Mouse (Mus musculus) cerebellum, postnatal 25 days (tissue): ENCODE measurements around the gene Yipf2.
A peak's percentile ranks its signal among the peaks of the same experiment; 100 is the strongest.
"Not testable (repeated sequence)": the region's sequence is repeated elsewhere in the genome, so short reads cannot be mapped to it uniquely, and the experiment has no call there.

Experiments
- DNase-seq, 2 experiments: peaks; one replicate each; pipeline ENCODE4 v3.0.0; 2021; ENCODE audit warnings: mixed read lengths in 2 of 2

Yipf2 gene

DNA sequence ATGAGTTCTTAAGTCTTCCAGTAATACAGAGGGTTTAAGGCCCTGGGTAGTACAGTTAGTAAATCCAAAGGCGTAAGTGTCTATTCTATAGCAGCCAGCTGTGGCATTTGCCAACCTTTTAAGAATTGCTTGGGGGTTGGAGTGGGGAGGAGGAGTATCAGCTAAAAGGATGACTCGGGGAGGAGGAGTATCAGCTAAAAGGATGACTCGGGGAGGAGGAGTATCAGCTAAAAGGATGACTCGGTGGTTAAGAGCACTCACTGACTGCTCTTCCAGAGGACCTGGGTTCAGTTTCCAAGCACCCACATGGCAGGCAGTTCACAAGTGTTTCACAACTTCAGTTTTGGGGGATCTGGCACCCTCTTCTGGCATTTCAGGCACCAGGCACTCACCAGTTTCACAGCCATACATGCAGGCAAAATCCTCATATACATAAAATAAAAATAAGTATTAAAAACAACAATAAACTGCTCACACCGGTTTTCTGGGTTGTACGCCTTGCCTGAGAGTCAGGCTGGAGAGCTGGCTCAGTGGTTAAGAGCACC is 37.4 kb downstream of the Yipf2 start:
- no peak for DNase-seq

DNA sequence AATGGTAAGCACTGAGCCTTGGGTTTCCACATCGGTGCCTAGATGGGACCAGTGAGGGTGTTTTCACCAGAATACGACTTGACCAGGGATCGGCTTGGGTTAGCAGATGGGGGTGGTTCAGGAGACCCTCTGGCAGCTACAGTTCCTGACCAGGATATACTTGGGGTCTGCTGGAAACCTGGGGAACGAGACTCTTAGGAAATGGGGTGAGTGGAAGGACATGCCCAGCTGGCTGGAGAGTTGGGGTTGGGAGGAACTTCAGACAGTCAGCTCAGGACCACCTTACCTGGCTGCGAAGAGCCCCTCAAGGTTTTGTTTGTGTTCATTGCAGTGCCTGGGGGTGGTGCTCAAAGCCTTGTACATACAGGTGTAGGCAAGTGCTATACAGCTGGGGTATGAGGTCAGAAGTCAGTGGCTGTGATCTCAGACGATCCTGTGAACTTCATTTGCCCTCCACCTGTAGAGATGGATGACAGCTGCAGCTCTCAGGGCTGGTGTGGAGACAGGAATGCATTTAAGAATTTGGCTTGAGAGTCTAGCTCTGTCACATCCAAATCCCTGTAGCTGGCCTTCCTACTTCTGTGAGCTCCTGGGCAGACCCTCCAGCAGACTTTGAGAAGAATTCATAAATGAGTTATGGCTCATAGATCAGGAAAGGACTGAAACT is 38.9 kb downstream of the Yipf2 start:
- no peak for DNase-seq

GRCm38 (mm10) chr9:21551049-21551448 is 41.6 kb downstream of the Yipf2 start:
- peak in 1 of 2 experiments; percentile 31 for DNase-seq

- DNase-seq = peak in 1 of 2 experiments; percentile 56
Observed at GRCm38 (mm10) chr9:21547075-21547941, 45.3 kb downstream of the Yipf2 start.

DNA sequence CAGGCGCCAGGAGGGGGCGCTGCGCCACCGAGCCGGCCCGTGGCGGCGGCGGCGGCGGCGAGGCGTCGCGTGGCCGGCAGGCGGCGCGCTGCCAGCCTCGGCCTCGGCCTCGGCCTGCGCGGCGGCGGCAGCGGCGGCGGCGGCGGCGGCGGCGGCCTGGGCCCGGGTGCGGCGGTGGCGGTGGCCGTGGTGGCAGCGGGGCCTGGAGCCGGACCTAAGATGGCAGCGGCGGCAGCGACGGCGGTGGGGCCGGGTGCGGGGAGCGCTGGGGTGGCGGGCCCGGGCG is 45.9 kb downstream of the Yipf2 start, which contains the start of gene Carm1:
Gene Carm1, plus strand, starts transcription at position 106 of the 286 bp plus-strand sequence.
- DNase-seq = no peak

DNA sequence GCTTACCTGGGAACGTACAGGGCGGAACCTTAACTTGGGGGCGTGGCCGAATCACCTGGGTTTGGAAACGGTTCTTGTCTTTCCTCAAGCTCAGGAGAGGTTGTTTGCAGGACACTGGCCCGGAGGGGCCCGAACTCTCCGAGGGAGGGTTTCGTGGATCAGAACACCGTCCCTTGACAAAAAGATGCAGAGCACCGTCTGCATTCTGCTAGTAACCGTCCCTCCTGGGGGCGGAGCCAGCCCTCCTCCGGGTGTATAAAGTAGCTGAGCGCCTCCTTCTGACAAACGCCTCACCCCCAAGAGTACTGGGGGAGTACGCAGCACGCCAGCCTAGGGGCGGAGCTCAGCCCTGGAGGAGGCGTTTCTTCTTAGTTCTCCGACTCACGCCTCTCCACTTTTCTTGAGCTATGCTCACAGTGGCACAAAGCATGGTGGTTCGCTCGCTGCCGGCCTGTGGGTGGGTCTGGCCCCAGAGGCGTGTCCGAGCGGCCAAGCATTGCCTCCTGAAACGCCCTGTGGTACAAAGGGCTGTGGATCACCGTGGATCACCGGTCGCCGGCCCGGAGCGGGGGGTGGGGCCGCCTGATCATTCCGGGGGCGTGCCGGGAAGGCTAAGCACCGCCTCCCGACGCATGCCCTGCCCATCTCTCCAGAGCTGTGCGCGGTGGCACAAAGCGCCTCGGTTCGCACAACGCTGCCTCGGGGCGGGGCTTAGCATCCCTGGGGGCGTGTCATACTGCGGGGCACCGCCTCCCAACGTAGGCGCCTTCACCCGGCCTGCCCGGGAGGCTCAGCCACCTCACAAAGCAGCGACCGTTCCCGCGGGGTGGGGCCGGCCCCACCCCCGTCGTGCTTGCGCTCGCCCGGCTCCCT is 46.5 kb downstream of the Yipf2 start:
- peak; percentile 100 for DNase-seq

- DNase-seq = no peak
Observed at GRCm38 (mm10) chr9:21545351-21545915, 47.2 kb downstream of the Yipf2 start.

- DNase-seq = not testable (repeated sequence)
Observed at GRCm38 (mm10) chr9:21542001-21542400, 50.6 kb downstream of the Yipf2 start.

DNA sequence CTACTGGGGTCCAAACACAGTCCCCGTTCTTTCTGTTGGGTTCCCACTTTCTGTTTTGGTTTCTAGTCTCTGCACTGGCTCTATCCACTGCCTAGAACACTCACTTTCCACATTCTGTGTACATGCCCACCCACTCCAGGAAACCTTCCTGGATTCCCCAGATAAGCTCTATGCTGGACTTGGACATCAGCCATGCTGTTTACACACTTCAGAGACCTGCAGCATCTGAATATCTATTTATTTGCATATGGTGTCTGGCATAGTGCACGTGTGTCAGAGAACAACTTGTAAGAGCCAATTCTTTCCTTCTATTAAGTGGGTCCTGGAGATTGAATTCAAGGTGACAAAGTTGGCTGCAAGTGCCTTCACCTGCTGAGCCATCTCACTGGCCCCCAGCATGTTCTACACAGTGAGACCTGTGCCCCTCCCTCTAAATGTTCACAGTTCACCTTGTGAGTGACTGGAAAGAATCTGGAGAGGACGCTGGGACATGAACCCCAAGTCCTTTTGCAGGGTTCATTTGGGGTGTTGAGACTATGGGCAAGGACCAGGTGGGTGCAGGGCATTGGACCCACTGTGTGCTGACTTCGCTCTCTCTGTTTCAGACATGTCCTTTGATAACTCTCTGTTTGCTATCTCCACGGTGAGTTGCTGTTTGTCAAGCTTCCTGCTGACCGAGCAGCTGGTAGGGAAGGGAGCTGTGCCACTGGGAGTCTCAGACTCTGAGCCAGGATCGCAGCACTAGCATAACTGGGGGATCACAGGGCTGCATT is 52.5 kb downstream of the Yipf2 start:
- DNase-seq = no peak
